Mouse (Mus musculus): ENCODE data around the gene Fanci.
A peak's percentile ranks its signal among the peaks of the same experiment; 100 is the strongest.

Gene Fanci

DNA sequence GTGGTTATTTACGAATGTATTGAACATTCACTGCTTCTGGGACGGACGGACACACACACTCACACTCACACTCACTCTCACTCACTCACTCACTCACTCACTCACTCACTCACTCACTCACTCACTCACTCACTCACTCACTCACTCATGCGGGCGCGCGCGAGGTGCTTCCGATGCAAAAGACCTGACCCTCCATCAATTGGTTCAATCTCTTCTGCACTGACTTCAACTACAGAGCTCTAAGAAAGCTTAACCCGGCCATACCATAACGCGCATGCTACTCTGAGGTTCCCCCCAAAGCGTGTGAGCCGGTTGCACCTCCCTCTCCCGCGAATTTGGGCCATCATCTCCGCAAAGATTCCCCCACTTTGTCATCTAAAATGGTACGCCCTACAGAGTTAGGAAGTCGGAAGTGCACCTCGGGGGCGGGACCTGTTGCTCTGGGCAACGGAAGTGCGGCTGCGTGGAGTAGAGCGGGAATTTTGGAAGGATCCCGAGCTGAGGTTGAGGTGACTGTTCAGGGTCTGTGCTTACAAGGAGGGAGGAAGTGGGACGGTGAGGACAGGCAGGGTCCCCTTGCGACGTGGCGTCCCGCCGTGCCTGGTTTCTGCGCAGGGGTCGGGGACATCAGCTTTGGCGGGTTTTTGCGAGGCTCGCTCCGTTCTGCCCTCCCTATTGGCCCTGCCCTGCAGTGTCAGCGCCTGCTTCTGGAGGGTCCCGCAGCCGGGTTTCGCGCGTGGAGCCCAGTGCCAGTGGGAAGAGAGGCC is at the start of gene Fanci:
TSS of gene Fanci (plus strand) at position 47 of the 767 bp plus-strand sequence.
- peak; percentile 95 for DNase-seq

GRCm38 (mm10) chr7:79345902-79346301 is 45.8 kb upstream of the Fanci start:
- DNase-seq, result peak; percentile 57

- no peak for DNase-seq
Measured at GRCm38 (mm10) chr7:79346555-79347075, 45.1 kb upstream of the Fanci start.

- DNase-seq, result no peak
Measured at GRCm38 (mm10) chr7:79347108-79347813, 44.5 kb upstream of the Fanci start.

DNA sequence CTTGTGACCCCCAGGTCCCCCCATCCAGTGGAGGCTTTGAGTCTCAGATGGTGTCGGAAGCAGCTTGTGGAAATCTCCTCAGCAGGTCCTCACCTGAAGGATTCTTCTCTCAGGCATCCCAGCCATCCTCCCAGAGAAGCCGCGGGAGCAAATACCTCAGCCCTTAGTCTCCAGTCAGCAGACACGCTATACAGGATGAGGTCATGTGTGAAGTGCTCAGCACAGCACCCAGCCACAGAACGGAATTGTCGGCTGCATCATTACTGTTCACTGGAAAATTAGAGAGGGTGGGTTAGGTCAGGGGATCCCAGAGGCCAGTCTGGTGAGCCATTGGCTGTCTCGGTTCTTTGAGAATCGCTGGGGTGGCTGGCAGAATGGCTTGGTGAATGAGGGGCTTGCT is 42.9 kb upstream of the Fanci start:
- no peak for DNase-seq

DNA sequence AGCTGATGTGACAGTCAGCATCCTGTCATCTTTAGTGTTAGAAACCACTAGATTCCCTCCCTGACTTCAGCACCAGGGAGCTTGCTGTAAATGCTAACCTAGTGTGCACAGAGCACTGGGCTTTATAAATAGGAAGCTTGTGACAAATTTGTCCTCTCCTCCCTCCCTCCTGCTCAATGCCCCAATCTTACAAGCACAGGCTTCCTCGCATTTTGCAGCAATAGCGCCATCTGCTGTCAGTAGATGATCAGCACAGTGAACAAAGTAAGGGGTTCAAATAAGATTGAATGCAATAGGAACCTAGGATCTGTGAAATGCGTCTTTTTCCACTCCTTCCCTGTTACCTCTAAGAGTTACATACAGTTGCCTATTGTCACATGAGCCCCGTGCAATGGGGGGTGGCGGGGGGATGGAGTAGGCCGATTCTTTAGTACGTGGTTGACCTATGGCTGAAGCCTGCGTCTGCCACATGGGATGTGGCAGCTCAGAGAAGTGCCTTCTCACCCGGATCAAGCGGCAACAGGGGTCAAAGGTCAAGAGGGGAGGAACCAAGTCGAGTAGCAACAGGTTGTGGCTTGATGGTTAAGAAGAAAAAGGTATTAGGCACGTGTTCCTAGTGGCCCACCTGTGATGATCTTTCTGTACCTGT is 41.9 kb upstream of the Fanci start:
- peak; percentile 80 for DNase-seq

DNA sequence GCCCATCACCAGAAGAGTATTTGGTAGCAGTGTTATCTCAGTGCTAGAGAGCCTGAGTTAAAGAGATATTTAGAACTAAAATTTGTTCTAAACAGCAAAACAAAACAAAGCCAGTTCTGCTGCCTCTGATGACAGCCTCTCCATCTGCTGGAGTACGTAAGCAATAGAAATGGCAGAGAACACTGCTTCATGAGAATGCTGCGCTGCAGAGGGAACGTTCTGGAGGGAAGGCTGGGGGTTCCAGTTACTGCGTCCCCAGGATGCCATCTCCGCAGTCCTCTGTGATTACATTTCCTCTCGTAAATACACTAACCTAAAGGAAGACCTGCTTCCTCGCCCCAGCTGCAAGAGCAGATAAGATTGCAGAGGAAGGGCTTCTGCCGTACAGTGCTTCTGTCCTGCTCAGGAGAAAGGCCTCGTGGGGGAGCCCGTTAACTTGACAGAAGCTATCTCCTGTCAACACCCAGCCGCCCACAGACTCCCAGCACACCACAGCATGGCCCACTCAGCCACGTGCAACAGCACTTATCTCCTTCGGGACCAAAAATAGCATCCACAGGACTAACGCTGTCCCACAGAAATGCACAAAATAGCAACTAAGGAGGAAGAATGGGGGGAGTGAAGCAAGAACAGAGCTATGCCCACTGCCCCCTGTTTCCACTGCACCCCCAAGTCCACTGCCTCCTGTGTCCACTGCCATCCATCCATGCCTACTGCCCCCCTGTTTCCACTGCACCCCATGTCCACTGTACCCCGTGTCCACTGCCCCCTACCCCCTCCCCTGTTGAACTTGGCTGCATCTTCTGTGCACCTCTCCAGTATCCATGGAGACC is 33.2 kb upstream of the Fanci start:
- no peak for DNase-seq

GRCm38 (mm10) chr7:79359183-79359435 is 32.6 kb upstream of the Fanci start:
- no peak for DNase-seq

GRCm38 (mm10) chr7:79360056-79360455 is 31.7 kb upstream of the Fanci start:
- DNase-seq, result no peak

GRCm38 (mm10) chr7:79362208-79362607 is 29.5 kb upstream of the Fanci start:
- no peak for DNase-seq

- no peak for DNase-seq
Measured at GRCm38 (mm10) chr7:79362830-79363229, 28.9 kb upstream of the Fanci start.

DNA sequence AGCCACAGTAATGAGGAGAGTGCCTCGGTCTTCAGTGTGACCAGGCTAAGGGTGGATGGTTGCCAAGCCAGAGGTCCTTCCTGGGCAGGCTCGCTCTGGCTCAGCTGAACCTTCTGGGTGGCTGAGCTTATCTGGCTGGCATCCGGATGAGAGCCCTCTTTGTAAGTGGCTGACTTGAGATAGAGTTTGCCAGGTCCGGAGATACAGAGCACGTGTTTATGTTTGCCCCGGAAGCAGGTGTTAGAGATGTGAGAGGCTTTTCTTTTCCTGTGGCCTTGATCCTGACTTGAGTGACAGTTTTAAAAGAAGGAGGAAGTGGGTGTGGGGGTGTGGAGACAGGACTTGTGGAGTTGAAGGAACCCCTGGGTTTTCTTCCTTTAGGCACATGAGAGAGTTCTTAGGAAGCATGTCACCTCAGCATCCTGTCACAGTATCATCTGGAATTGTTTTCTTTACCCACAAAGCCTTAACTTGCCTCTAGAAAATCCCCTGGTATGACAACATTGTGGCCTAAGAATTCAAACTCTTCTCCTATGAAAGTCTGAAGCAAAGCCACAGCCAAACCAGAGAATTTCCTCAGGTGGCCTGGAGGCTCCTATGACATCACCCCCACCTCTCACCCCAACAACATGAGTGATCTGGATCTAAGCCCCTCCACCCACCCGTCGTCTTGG is 28.2 kb upstream of the Fanci start:
- DNase-seq, result peak; percentile 58

DNA sequence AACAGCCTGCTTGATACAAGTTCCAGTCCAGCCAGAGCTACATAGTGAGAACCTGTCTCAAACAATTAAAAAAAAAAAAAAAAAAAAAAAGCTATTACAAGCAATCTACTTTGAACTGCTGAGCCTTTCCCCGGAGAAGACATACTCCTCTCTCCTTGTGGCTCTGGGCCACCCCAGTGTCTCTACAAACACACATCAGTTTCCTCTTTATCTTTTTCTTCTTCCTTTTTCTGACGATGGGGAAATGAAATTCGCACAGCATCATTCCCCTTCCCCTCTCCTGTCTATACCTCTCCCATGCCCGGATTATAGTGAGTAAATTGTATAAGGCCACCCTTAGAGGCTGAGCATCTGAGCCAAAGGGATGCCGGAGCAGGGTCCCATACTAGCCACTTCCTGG is 23.1 kb upstream of the Fanci start:
- DNase-seq, result no peak

- no peak for DNase-seq
Measured at GRCm38 (mm10) chr7:79369416-79369815, 22.3 kb upstream of the Fanci start.

- DNase-seq, result peak; percentile 64
Measured at GRCm38 (mm10) chr7:79371321-79371879, 20.3 kb upstream of the Fanci start.

GRCm38 (mm10) chr7:79374017-79374416 is 17.7 kb upstream of the Fanci start:
- no peak for DNase-seq

DNA sequence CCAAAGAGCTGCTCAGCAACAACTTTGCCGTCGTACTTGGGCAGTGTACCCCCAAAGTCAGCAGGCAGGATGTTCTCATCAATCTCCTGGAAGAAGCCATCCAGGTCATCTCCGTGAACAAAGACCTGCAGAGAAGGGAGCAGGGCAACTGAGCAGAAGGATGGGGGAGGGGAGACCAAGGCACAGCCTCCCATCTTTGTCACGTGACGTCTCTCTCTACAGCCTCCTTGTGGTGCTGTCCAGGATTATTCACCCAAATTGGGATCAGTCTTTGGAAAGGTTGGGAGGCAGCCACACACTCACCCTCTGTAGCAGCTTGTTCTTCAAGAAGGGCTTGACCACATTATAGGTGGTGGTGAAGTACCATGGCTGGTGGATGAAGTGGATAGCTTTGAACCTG is 16.1 kb upstream of the Fanci start:
- no peak for DNase-seq

GRCm38 (mm10) chr7:79376516-79377275 is 15.0 kb upstream of the Fanci start:
- no peak for DNase-seq

GRCm38 (mm10) chr7:79386422-79387133 is 5.2 kb upstream of the Fanci start, which contains the start of gene Rlbp1:
TSS of gene Rlbp1 (minus strand) at chr7:79387048.
- DNase-seq, result no peak

GRCm38 (mm10) chr7:79387140-79387539 is 4.6 kb upstream of the Fanci start:
- no peak for DNase-seq

All from kidney, postnatal 14 days (tissue).